Mouse (Mus musculus) frontal cortex, postnatal 10 days (tissue): ENCODE results near the gene Gpc1.

Experiments
- DNase-seq, 2 experiments: peaks; one replicate each; pipeline ENCODE4 v3.0.0; 2022; ENCODE audit warnings: low spot score in 2 of 2, mixed read lengths in 1 of 2

Gpc1 gene

GRCm38 (mm10) chr1:92879266-92879665 lies 47.8 kb downstream of the Gpc1 start:
- no peak for DNase-seq

GRCm38 (mm10) chr1:92880101-92880500 lies 48.7 kb downstream of the Gpc1 start:
- no peak for DNase-seq

- no peak for DNase-seq
These were observed 50.5 kb downstream of the Gpc1 start for GRCm38 (mm10) chr1:92881982-92882381.

- DNase-seq = no peak
These were observed 57.6 kb downstream of the Gpc1 start for GRCm38 (mm10) chr1:92888901-92889655.

- DNase-seq = no peak
These were observed 61.3 kb downstream of the Gpc1 start for GRCm38 (mm10) chr1:92892791-92893190.

- no peak for DNase-seq
These were observed 62.5 kb downstream of the Gpc1 start for GRCm38 (mm10) chr1:92893896-92894295.

- DNase-seq = peak; percentile 74 to 76
These were observed 63.6 kb downstream of the Gpc1 start for GRCm38 (mm10) chr1:92895089-92895488.

- DNase-seq = peak; percentile 69 to 75
These were observed 71.3 kb downstream of the Gpc1 start, which contains the start of gene Ankmy1 for GRCm38 (mm10) chr1:92902786-92903185. Gene Ankmy1, minus strand, starts transcription at chr1:92902906.

GRCm38 (mm10) chr1:92903627-92904026 lies 72.2 kb downstream of the Gpc1 start:
- DNase-seq = no peak

GRCm38 (mm10) chr1:92905703-92906310 lies 74.4 kb downstream of the Gpc1 start:
- DNase-seq = no peak

- peak; percentile 74 to 78 for DNase-seq
These were observed 75.6 kb downstream of the Gpc1 start, which contains the start of gene Dusp28 for GRCm38 (mm10) chr1:92906779-92907631. Gene Dusp28, plus strand, starts transcription at chr1:92906981.

GRCm38 (mm10) chr1:92907632-92908360 lies 76.4 kb downstream of the Gpc1 start:
- DNase-seq = no peak

GRCm38 (mm10) chr1:92908664-92909063 lies 77.2 kb downstream of the Gpc1 start:
- no peak for DNase-seq

GRCm38 (mm10) chr1:92909068-92909467 lies 77.6 kb downstream of the Gpc1 start:
- DNase-seq = no peak
